Mouse (Mus musculus) erythroid progenitor cell, adult 5-6 weeks (primary cell): ENCODE measurements around the gene Gins3. TPM values are rescaled to one million over a fixed set of nuclear protein-coding genes. Genes with fewer than 3 reads are reported as not detected.
"Not testable (repeated sequence)": the region's sequence is repeated elsewhere in the genome, so short reads cannot be mapped to it uniquely, and the experiment has no call there.

Experiments
- ATAC-seq: replicated peaks from 2 replicates; pipeline ENCODE4 v1.8.0; 2016; ENCODE audit warnings: moderate number of reproducible peaks, mild to moderate bottlenecking, moderate TSS enrichment, inconsistent platforms; ENCODE audit not compliant: poor library complexity, low FRiP score, severe bottlenecking
- total RNA-seq, 2 experiments: library from RNA; stranded (forward) in 1 of 2; stranded (reverse) in 1 of 2; fragments of 150-400 nt in 1 of 2; fragments of 186-747, 209-891 nt in 1 of 2; gene quantifications; 2 replicates each; pipeline versions ENCODE4 v1.2.3 to v1.2.4; 2015 to 2017; ENCODE audit warnings: low replicate concordance in 2 of 2

Gins3 gene
- 18.9 and 34.6 TPM in 2 replicates for total RNA-seq (2015; ENCODE audit: low replicate concordance)
- 41.4 and 54.2 TPM in 2 replicates for total RNA-seq (2017; ENCODE audit: low replicate concordance)

DNA sequence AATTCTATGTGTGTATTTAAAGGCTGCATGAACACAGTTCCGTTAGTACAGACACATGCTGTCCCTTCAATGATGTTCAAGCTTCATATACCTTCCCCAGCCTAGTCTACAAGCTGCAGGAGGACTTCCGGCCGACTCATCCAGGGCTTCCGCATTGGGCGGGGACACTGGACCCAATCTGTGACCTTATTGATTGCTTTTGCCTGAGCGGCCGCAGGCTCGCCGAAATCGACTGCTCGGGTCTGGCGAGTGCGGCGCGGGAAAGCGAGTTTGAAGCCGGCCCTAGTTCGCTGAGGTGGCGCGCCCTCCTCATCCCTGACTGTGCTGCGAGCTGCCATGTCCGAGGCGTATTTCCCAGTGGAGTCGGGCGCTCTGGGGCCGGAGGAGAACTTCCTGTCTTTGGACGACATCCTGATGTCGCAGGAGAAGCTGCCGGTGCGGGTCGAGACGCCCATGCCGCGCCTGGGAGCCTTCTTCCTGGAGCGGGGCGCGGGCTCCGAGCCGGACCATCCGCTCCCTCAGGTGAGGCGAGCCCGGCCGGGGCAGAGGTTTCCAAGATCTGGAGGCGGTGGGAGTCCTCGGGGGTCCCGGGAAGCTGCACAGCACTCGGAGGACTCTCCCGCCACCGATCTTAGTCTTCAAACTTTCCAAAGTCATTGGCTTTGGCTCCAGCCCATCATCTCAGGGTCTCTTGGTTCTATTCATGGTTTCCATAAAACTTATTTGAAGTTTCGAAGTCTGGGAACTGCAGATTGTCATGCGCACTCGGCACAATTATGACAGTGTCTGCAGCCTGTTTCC, at the start of gene Gins3:
Gene Gins3, plus strand, starts transcription at position 192 of the 801 bp plus-strand sequence.
- ATAC-seq: peak; percentile 94

DNA sequence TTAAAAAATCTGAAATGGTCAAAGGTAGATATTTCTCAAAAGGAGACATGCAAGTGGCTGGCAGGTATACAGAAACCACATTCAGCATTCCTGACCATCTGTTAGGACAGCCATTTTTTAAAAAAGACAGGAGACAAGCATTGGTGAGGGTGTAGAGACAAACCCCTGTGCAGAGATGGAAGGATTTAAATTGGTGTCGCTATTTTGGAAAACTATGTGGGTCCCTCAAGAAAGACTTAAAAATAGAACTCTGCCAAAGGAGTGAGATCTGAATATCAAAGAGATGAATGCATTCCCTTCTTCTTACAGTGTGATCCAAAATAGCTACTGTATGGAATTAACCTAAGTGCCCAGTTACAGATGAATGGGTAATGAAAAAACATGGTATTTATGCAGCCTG, 45.9 kb upstream of the Gins3 start:
- ATAC-seq: no peak

GRCm38 (mm10) chr8:95589282-95589681, 44.0 kb upstream of the Gins3 start:
- no peak for ATAC-seq

DNA sequence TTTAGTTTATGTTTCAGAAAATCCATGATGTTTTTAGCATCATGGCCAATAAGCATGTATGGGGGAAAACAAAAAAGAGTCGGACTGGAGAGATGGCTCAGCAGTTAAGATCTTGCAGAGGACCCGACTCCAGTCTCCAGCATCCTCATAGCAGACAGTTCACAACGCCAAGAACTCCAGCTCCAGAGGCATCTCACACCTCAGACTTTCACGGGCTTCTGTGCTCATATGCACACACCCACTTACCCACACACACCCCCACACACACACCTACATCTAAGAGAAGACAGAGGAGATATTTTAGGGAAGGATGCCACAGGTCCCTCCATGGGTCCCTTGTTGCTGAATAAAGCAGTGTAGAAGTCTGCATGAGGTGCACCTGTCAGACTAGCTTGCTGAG, 42.7 kb upstream of the Gins3 start:
- ATAC-seq: no peak

DNA sequence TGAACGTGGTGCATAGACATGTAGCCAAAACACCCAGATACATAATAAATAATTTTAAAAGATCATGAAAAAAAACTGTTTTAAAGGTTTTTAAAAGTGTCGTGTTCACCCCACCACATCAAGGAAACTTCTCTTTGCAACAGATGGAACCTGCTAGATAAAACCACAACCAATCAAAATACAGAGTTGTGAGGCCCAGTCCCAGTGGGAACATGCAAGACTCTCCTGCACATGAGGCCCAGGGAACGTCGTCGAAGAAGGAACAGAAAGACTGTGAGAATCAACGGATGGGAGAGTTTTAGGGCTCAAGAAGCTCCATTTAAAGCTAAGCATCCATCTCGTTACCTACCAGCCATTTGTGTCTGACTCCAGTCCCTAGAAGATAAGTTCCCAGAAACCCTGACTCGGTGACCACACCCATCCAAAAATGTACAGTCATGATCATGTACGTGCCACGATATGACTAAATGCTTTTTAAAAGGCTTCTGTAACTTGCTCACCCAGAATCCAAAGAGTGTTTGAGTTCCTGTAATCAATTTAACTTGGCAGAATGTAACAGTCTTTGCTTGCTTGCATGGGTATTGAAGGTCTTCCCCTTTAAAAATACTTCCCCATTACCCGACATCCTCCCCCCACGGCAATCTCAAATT, 41.0 kb upstream of the Gins3 start:
- peak; percentile 91 for ATAC-seq

- ATAC-seq: peak; percentile 70
Observed at GRCm38 (mm10) chr8:95593439-95594393, 39.5 kb upstream of the Gins3 start.

GRCm38 (mm10) chr8:95595131-95595530, 38.1 kb upstream of the Gins3 start:
- no peak for ATAC-seq

- no peak for ATAC-seq
Observed at GRCm38 (mm10) chr8:95596841-95597241, 36.4 kb upstream of the Gins3 start.

GRCm38 (mm10) chr8:95599861-95600260, 33.4 kb upstream of the Gins3 start:
- 0 out of 2 replicates have a peak, but pooled peaks have one; percentile 67 for ATAC-seq

DNA sequence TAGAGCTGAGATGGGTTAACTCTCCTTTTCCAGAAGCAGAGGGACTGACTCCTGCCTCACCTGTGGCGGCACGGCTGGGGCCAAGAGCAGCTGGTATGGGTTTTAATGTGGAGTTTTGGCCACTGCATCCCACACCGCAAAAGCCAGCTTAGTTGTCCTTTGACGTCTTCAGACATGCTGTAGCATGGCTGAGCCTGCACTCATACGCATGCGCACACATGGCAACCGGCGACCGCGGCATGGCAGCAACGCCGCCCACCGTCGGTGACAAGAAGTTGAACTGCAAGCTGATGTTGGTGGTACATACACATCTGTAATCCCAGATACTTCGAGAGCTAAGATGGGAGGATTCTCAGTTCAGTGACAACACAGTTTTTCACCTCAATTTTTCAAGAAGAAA, 31.9 kb upstream of the Gins3 start:
- no peak for ATAC-seq

DNA sequence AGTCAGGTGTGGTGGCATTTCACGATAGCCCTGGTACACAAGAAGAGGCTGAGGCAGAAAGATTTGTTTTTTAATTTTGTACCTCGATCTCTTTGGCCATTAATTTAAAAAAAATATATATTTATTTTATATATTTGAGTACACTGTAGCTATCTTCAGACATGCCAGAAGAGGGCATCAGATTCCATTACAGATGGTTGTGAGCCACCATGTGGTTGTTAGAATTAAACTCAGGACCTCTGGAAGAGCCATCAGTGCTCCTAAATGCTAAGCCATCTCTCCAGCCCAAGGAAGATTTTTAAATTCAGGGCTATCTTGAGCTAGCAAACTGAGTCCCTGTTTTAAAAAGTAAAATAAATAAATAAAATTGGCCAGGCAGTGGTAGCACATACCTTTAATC, 31.1 kb upstream of the Gins3 start:
- ATAC-seq: no peak

DNA sequence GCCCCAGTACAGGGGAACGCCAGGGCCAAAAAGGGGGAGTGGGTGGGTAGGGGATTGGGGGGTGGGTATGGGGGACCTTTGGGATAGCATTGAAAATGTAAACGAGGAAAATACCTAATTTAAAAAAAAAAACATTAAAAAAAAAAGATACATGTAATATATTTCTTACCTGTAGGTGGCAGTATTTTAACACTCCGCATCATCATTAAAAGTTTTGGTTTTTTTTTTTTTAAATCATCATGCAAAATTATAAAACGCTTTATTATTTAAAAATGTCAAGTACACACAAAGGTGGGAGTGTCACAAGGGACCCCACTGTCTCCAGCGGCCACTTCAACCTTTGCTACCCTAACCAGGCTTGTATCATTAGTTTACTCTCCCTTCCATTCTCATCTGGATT, 26.7 kb upstream of the Gins3 start:
- not testable (repeated sequence) for ATAC-seq

DNA sequence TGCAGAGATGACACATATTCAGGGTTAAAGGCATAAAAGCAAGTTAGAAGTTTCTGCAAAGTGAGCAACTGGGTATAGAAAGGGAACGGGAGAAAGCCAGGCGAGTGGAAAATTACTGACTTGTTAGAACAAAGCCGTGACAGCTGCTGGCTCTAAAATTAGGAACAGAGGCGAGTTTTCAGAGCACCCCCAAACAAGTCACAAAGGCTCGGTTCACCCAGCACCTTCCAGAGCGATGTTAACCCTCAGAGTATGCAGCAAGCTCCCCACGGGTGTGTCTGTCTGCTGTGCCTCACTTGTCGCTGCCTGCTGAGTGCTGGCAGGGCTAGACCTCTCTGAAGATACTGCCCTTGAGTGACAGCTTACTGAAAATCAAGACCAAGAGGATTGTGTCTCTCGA, 26.0 kb upstream of the Gins3 start:
- ATAC-seq: no peak

- ATAC-seq: no peak
Observed at GRCm38 (mm10) chr8:95609406-95609805, 23.8 kb upstream of the Gins3 start.

DNA sequence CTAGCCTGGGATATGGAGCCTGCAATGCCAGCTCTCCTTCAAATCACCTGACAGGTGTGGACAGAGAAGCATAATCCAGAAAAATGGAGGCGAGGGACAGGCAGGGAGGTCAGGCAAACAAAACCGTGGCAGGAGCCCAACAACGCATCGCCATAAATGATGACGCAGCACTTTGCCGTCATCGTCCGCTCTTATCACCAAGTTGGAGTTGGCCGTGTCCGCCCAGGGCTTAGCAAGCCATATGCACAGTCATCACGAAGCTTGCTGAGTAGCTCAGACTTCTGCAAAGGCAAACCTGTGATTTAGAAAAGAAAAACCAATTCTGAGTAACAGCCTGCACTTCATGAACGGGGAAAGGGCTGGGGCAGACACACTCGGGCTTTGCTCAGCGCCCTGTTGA, 22.5 kb upstream of the Gins3 start:
- peak; percentile 92 for ATAC-seq

DNA sequence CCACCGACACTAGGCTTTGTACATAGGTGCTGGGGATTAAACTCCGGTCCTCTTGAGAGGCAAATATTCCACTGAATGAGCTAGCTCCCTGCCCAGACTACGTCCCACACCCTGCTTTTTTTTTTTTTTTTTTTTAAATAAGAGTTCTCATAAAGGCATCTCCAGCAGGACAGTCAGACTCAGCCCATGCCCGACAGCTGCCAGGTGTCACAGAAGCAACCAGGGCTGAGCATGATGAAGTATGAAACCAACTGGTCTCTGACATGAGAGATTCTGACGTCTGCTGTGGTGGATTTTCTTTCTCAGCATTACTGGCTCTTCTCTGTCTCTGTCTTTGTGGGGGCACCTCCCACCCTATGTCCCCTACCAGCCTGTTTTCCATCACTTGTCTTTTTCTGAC, 21.5 kb upstream of the Gins3 start:
- no peak for ATAC-seq

DNA sequence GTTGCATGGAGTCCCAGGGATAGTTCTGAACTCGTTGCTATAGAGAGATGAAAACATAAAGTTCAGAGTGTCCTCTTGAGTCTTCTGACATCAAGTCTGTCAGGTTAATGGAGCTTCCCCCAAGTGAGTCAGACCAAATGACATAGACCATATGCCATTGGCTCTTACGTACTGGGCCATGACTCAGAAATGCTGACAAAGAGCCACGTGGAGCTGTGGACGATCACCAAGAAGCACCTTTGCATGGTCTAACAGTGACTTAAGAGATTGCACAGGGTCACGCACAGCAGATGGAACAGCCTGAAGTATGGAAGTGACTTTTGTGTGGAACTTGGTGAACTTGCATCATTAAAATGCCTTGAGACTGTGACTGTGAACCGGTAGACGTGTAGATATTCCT, 16.9 kb upstream of the Gins3 start:
- no peak for ATAC-seq

GRCm38 (mm10) chr8:95620046-95620445, 13.2 kb upstream of the Gins3 start:
- ATAC-seq: no peak

GRCm38 (mm10) chr8:95624833-95625232, 8.4 kb upstream of the Gins3 start:
- ATAC-seq: no peak

GRCm38 (mm10) chr8:95632840-95633239, 413 bp upstream of the Gins3 start:
- ATAC-seq: no peak
